Mouse (Mus musculus) liver, adult 2 months (tissue): ENCODE data around the gene Vmn1r222.
"Not testable (repeated sequence)": the region's sequence is repeated elsewhere in the genome, so short reads cannot be mapped to it uniquely, and the experiment has no call there.

Source experiments
- CTCF ChIP-seq: fragments of 200-500 bp; IDR thresholded peaks from 2 replicates; pipeline ENCODE4 v1.5.1; 2011; ENCODE audit warnings: low read depth, low read length, control low read depth
- POLR2A ChIP-seq: fragments of 200-500 bp; IDR thresholded peaks from 2 replicates; pipeline ENCODE4 v1.6.1; 2011; ENCODE audit warnings: low read length, control low read depth; ENCODE audit not compliant: insufficient read depth; ENCODE audit errors: extremely low read depth

DNA sequence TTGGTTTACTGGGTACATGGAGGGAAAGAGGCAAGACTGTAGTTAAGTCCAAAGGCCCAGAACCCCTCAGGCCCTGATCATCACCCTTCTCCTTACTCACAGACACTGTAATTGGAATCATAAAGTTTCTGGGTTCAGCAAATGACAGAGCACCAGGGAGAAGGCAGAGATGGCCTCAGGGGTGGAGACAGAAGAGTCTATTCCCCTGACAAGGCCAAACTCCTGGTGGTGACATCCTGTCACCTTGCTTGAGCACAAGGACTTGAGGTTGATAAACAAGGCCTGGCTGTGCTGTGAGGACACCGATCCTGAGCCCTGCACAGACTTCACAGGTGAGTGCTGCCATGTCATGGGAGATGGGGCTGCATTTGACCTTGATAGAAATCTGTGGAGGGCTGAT lies 11.1 kb upstream of the Vmn1r222 start, which contains the start of gene Vmn1r223:
- not testable (repeated sequence) for TF ChIP-seq CTCF, POLR2A
